Mouse (Mus musculus) forebrain, embryonic 12.5 days (tissue): ENCODE data around the gene Inava. TPM values are rescaled to one million over a fixed set of nuclear protein-coding genes. Genes with fewer than 3 reads are reported as not detected.

Source experiments
- ATAC-seq: fragments of 200-750 bp; cut with Nextera tagmentation; 2 replicates; pipeline ENCODE4 v1.8.0; 2017; ENCODE audit warnings: moderate TSS enrichment; ENCODE audit not compliant: low FRiP score
- H3K27ac ChIP-seq: fragments of 300-500 bp; sonication (generic); 2 replicates; pipeline ENCODE4 v1.5.1; 2016; ENCODE audit warnings: mild to moderate bottlenecking
- H3K27me3 ChIP-seq: fragments of 300-500 bp; sonication (generic); 2 replicates; pipeline ENCODE4 v1.6.1; 2016; ENCODE audit warnings: mild to moderate bottlenecking
- H3K36me3 ChIP-seq: fragments of 300-500 bp; sonication (generic); replicated peaks from 2 replicates; pipeline ENCODE4 v1.6.1; 2016; ENCODE audit warnings: mild to moderate bottlenecking
- H3K4me1 ChIP-seq: fragments of 300-500 bp; sonication (generic); 2 replicates; pipeline ENCODE4 v1.6.1; 2016
- H3K4me2 ChIP-seq: fragments of 300-500 bp; sonication (generic); 2 replicates; pipeline ENCODE4 v1.6.1; 2016; ENCODE audit warnings: mild to moderate bottlenecking, moderate library complexity
- H3K4me3 ChIP-seq: fragments of 300-500 bp; sonication (generic); replicated peaks from 2 replicates; pipeline ENCODE4 v1.5.1; 2016; ENCODE audit warnings: mild to moderate bottlenecking
- H3K9ac ChIP-seq: fragments of 300-500 bp; sonication (generic); 2 replicates; pipeline ENCODE4 v1.6.1; 2016; ENCODE audit warnings: mild to moderate bottlenecking
- H3K9me3 ChIP-seq: fragments of 300-500 bp; sonication (generic); 2 replicates; pipeline ENCODE4 v1.6.1; 2016
- WGBS: fragments of 180-500 bp; shearing (Covaris S2); methylation state at CpG from one replicate; pipeline ENCODE4 v1.1.7; 2016; 5-methylcytosine and 5-hydroxymethylcytosine counted together
- polyA plus RNA-seq: library from polyadenylated mRNA; unstranded; fragments of >200 nt; fragmentation: Nextera tagmentation; extraction: Ambion mirVana; gene quantifications from 2 replicates; pipeline ENCODE4 v1.2.1, GENCODE M21; 2016

Gene Inava
- polyA plus RNA-seq = 13.9 and 15.1 TPM in 2 replicates

GRCm38 (mm10) chr1:136233892-136234594, at the start of gene Inava:
TSS of gene Inava (minus strand) at chr1:136234264.
- Histone ChIP-seq H3K9ac (peak within 1 kb of the TSS; percentile 74), H3K36me3 (no peaks in the 10 kb centered on the region), H3K4me3 (peak within 1 kb of the TSS; percentile 63), H3K9me3 (no peaks in the 10 kb centered on the region), H3K4me2 (peak within 1 kb of the TSS; percentile 76), H3K27ac (peak within 1 kb of the TSS; percentile 84), H3K27me3 (0 out of 2 replicates have a peak, but pooled peaks cover 5% of the 10 kb centered on the region), H3K4me1 (peaks cover 57% of the 10 kb centered on the region)
- WGBS = under 1% methylated on average over 44 of the region's 51 CpGs
- peak; percentile 84 for ATAC-seq

GRCm38 (mm10) chr1:136277366-136277765, 43.3 kb upstream of the Inava start:
- Histone ChIP-seq H3K9ac (no peak overlapping the region), H3K27ac (no peak overlapping the region), H3K4me1 (no peaks in the 10 kb centered on the region), H3K9me3 (no peaks in the 10 kb centered on the region), H3K4me2 (no peak overlapping the region), H3K36me3 (peaks cover 91% of the 10 kb centered on the region), H3K4me3 (no peak overlapping the region), H3K27me3 (no peaks in the 10 kb centered on the region)
- ATAC-seq = no peak
- 96% methylated on average over 8 of the region's 8 CpGs for WGBS

DNA sequence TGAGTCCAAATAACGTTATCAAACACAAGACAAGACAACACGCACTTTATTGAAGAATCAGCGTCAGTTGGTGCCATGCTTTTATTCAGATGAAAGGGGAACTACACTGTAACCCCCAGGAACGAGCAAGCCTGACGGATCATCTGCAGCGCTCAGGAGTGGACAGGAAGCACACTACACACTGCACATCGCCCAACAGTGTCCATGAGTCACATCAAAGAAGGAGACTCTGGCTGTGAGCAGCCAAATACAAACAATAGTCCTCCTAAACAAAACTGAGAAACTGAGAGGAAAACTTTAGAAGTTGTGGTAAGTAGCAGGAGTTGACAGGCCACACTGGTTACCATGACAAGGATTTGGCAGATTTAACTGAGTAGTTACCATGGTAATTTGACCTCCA, 34.2 kb upstream of the Inava start:
- 78% methylated on average over 7 of the region's 7 CpGs for WGBS
- Histone ChIP-seq H3K27me3 (peaks cover 8% of the 10 kb centered on the region; the same call in 1 of the 2 replicates), H3K36me3 (peaks cover 38% of the 10 kb centered on the region), H3K27ac (no peak overlapping the region), H3K9me3 (no peaks in the 10 kb centered on the region), H3K4me2 (no peak overlapping the region), H3K4me3 (no peak overlapping the region), H3K9ac (no peak overlapping the region), H3K4me1 (peaks cover 3% of the 10 kb centered on the region; the same call in 1 of the 2 replicates)
- no peak for ATAC-seq

- Histone ChIP-seq H3K27ac (no peak overlapping the region), H3K9ac (no peak overlapping the region), H3K36me3 (peaks cover 17% of the 10 kb centered on the region), H3K4me3 (no peak overlapping the region), H3K4me2 (no peak overlapping the region), H3K27me3 (peaks cover 29% of the 10 kb centered on the region), H3K9me3 (no peaks in the 10 kb centered on the region), H3K4me1 (peaks cover 3% of the 10 kb centered on the region; the same call in 1 of the 2 replicates)
- no peak for ATAC-seq
- 72% methylated on average over 6 of the region's 6 CpGs for WGBS
These were observed 32.1 kb upstream of the Inava start for GRCm38 (mm10) chr1:136266127-136266526.

- ATAC-seq = no peak
- no peak overlapping the region for H3K4me2 ChIP-seq
- no peak overlapping the region for H3K4me3 ChIP-seq
- peaks cover 17% of the 10 kb centered on the region for H3K4me1 ChIP-seq
- 82% methylated on average over 5 of the region's 5 CpGs for WGBS
- H3K36me3 ChIP-seq = peaks cover 2% of the 10 kb centered on the region; the same call in 1 of the 2 replicates
- H3K27ac ChIP-seq = no peak overlapping the region
- no peaks in the 10 kb centered on the region for H3K9me3 ChIP-seq
- no peak overlapping the region for H3K9ac ChIP-seq
- peaks cover 56% of the 10 kb centered on the region for H3K27me3 ChIP-seq
These were observed 29.3 kb upstream of the Inava start for GRCm38 (mm10) chr1:136263355-136263754.

DNA sequence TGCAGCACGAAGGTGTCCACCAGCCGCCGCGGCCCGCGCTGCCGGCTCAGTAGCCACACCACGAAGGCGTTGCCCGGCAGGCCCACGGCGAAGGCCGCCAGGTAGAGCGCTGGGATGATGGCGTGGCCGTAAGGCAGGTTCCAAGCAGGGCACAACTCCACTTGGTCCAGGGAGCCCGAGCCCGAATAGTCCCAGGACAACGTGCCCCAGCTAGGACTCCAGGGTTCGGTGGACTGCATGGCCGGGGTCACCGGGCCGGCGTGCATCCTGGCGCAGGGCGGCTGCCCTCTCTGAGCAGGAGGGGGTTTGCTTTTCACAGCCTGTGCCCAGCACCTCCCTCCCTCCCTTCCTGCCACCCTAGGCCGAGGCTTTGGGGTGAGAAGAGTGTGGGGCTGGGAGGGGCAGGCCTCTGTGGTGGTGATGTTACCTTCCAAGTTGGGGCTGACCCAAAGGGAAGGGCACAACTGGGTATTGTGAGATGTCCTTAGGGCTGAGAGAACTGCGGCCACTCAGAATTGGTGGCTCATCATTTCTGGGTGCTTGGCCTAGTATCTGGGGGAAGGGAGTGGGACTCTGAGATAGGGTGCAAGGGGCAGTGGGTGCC, 26.7 kb upstream of the Inava start, which contains the start of gene Gpr25:
Gpr25 (minus strand) TSS at position 239 of the 604 bp plus-strand sequence.
- 6% methylated on average over 28 of the region's 28 CpGs for WGBS
- Histone ChIP-seq H3K27ac (no peak within 1 kb of the TSS), H3K4me2 (peak within 1 kb of the TSS; percentile 91), H3K4me1 (peaks cover 14% of the 10 kb centered on the region), H3K9me3 (no peaks in the 10 kb centered on the region), H3K9ac (peak within 1 kb of the TSS; percentile 57), H3K27me3 (peaks cover 73% of the 10 kb centered on the region), H3K4me3 (peak within 1 kb of the TSS; percentile 61), H3K36me3 (no peaks in the 10 kb centered on the region)
- ATAC-seq = peak; percentile 53

DNA sequence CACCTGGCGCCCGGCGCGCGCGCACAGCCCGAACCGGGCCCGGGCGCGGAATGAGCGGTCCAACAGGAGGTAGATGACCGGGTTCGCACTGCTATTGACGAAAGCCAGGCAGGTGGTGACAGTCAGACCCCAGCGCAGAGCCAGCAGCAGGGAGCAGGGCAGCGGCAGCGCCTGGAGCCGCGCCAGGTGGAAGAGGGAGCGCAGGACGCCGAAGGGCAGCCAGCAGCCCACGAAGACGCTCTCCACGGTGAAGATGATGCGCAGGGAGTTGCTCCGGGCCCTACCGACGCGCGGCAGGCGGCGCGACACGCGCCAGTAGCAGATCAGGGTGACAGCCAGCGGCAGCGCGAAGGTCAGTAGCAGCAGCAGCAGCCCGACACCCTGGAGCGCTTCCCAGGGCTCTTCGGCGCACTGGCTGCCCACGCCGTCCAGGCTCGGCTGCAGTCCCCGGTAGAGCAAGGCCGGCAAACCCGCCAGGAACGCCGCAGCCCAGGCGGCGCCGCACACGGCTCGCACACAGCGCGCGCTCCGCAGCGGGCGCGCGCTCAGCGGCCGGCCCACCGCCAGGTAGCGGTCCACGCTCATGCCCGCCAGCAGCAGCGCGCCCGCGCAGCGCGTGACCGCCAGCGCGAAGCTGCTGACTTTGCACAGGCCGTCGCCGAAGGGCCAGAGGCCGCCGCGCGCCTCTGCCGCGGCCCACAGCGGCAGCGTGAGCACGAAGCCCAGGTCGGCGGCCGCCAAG, 26.0 kb upstream of the Inava start:
- under 1% methylated on average over 81 of the region's 95 CpGs for WGBS
- Histone ChIP-seq H3K27ac (no peak overlapping the region), H3K4me1 (peaks cover 14% of the 10 kb centered on the region), H3K4me2 (peak overlapping the region; percentile 91), H3K27me3 (peaks cover 73% of the 10 kb centered on the region), H3K36me3 (no peaks in the 10 kb centered on the region), H3K9ac (peak overlapping the region; percentile 57), H3K4me3 (peak overlapping the region; percentile 61), H3K9me3 (no peaks in the 10 kb centered on the region)
- peak; percentile 84 for ATAC-seq

DNA sequence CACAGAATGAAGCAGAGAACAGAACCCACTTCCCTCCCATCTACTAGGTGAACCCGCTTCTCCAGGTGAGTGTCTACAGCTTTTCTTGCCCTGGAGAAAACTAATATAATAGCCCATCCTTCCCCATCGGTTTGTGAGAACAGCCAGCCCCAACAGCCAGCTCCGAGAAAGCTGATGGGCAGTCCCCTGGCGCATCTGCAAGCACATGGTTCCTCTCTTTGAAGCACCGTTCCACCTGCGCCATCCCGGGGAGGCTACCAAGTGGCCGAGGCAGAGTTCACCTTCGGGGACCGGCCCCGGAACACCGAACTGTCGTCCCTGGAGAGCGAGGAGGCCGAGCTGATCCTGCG, 25.5 kb upstream of the Inava start:
- no peaks in the 10 kb centered on the region for H3K36me3 ChIP-seq
- H3K27ac ChIP-seq = no peak overlapping the region
- peak overlapping the region; percentile 91 for H3K4me2 ChIP-seq
- peak overlapping the region; percentile 61 for H3K4me3 ChIP-seq
- peak; percentile 17; the same call in 1 of the 2 replicates for ATAC-seq
- H3K4me1 ChIP-seq = peaks cover 14% of the 10 kb centered on the region
- H3K9me3 ChIP-seq = no peaks in the 10 kb centered on the region
- peak overlapping the region; percentile 57; the same call in 1 of the 2 replicates for H3K9ac ChIP-seq
- H3K27me3 ChIP-seq = peaks cover 73% of the 10 kb centered on the region
- WGBS = 4% methylated on average over 16 of the region's 16 CpGs

GRCm38 (mm10) chr1:136258495-136258894, 24.4 kb upstream of the Inava start:
- 81% methylated on average over 9 of the region's 9 CpGs for WGBS
- Histone ChIP-seq H3K36me3 (no peaks in the 10 kb centered on the region), H3K27me3 (peaks cover 68% of the 10 kb centered on the region), H3K9me3 (no peaks in the 10 kb centered on the region), H3K27ac (no peak overlapping the region), H3K4me3 (no peak overlapping the region), H3K9ac (no peak overlapping the region), H3K4me1 (peaks cover 14% of the 10 kb centered on the region), H3K4me2 (no peak overlapping the region)
- no peak for ATAC-seq

DNA sequence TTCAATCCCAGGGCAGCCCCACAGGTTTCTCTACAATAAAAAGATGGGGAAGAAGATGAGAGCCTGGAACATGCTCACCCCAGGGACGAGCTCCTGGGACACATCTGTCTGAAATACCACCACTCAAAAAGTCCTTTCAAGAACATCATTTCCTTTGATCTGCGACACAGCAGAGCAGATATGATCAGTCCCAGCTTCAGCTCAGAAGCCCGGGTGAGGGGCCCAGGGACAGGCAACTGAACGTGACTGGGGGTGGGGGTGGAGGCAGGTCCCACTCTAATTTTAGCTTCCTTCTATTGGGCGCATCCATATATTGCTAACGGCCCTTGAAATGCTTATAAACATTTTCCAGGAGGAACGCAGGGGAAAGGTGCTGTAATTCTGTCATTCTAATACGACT, 21.6 kb upstream of the Inava start:
- Histone ChIP-seq H3K27ac (no peak overlapping the region), H3K4me2 (no peak overlapping the region), H3K4me1 (peaks cover 11% of the 10 kb centered on the region), H3K27me3 (peaks cover 40% of the 10 kb centered on the region), H3K36me3 (no peaks in the 10 kb centered on the region), H3K9me3 (no peaks in the 10 kb centered on the region), H3K9ac (no peak overlapping the region), H3K4me3 (no peak overlapping the region)
- no peak for ATAC-seq
- WGBS = 56% methylated on average over 8 of the region's 8 CpGs

GRCm38 (mm10) chr1:136255174-136255573, 21.1 kb upstream of the Inava start:
- Histone ChIP-seq H3K9me3 (no peaks in the 10 kb centered on the region), H3K4me1 (peaks cover 7% of the 10 kb centered on the region), H3K27me3 (peaks cover 35% of the 10 kb centered on the region), H3K27ac (no peak overlapping the region), H3K36me3 (no peaks in the 10 kb centered on the region), H3K4me2 (no peak overlapping the region), H3K9ac (no peak overlapping the region), H3K4me3 (no peak overlapping the region)
- WGBS = 37% methylated on average over 6 of the region's 6 CpGs
- no peak for ATAC-seq

DNA sequence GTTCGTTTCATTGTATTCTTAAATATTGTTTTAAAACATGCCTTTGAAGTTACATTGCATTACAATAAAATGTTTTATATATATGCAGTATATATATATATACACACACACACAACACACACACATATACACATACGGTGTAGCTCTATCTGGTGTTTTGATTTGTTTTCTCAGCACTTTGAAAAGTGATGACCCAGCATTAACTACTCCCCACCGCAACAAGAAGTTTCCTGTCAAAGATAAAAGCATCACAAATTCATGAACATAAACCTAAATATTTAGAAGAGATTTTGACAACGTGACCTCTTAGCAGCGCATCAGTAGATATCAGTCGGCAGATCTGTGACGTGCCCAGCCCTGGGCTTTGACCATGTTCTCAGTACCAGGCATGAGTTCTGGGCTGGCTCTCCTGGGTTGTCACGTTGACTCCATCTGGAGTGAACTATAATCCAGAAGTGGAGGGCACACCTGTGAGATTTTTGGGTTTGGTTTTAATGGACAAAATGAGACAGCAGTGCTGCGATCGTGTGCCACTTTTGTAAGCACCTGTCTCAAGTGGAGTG, 20.5 kb upstream of the Inava start:
- H3K9me3 ChIP-seq = no peaks in the 10 kb centered on the region
- H3K27me3 ChIP-seq = peaks cover 29% of the 10 kb centered on the region
- no peaks in the 10 kb centered on the region for H3K36me3 ChIP-seq
- no peak overlapping the region for H3K9ac ChIP-seq
- no peak overlapping the region for H3K27ac ChIP-seq
- peaks cover under 1% of the 10 kb centered on the region; the same call in 1 of the 2 replicates for H3K4me1 ChIP-seq
- 87% methylated on average over 10 of the region's 10 CpGs for WGBS
- H3K4me2 ChIP-seq = no peak overlapping the region
- no peak for ATAC-seq
- no peak overlapping the region for H3K4me3 ChIP-seq
